Mouse (Mus musculus): Measurements from ENCODE around the gene Hk1.
A peak's percentile ranks its signal among the peaks of the same experiment; 100 is the strongest.

Hk1 gene

DNA sequence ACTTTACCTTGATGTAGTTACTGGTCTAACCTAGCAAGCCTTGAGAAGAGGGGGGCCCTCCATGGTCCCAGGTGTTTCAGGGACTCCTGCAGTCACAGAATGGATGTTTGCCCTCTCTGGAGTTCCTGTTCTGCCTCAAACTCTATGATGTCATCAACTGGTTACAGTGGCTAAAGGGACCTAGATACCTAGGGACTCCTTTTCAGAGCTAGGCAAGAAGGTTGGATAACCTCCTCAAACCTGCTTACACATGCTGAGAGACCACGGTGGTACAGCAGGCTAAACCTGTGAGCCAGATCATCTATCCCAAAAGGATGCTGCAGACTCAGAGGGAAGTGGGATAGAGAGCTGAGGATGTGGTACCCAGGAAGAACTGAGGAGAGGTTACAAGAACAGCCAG, at the start of gene Hk1:
TSS of gene Hk1 (minus strand) at position 101 of the 400 bp plus-strand sequence.
- no peak for DNase-seq

DNA sequence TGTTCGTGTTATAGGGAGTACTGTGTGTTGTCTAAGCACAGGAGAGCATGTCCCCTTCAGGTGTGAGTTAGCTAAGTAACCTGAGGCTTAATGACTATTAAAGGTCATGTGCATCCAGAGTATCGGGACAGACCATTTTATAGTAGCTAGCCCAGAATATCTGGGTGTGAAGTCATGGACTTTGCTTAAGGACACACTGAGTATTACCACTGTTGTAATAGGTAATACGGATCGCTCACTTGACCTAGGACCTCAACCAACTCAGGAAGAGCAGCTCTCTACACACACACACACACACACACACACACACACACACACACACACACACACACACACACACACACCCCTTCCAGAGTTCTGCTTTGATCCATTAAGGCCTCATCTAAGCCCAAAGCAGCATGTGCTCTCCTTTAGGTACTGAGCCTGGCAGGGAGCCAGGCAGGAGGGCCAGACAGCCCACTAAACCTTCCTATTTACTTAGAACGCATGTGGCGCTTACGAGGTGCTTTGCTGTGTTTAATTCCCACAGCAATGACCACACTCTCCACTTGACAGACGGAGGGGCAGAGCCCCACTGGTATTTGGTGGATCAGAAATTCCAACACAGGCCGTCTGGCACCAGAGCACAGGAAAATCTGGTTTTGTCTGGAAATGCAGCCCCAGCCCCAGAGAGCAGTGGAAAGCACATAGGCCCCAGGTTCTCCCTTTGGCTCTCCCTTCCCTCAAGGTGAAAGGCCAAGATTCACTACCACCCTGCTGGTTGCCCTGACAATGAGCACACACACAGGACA, 45.6 kb upstream of the Hk1 start:
- DNase-seq = no peak

DNA sequence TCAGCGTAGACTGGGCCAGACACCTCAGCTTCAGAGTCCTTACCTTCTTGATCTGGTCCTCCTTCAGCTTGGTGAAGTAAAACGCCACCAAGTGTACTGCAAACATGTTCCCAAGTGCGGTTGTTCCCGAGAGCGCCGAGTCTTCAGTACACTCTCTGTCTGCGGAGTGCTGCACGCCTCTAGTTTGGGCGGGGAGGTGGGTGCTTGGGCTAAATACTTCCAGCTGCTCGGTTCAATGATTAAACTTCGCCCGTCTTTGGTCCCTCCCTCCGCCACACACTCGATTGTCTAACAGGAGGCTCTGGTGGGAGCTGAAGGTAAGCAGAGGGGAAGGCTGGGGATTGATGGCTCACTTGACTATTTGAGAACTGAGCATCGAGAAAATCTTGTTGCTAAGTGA, 42.5 kb upstream of the Hk1 start, which contains the start of gene Hkdc1:
TSS of gene Hkdc1 (minus strand) at position 237 of the 400 bp plus-strand sequence.
- no peak for DNase-seq

DNA sequence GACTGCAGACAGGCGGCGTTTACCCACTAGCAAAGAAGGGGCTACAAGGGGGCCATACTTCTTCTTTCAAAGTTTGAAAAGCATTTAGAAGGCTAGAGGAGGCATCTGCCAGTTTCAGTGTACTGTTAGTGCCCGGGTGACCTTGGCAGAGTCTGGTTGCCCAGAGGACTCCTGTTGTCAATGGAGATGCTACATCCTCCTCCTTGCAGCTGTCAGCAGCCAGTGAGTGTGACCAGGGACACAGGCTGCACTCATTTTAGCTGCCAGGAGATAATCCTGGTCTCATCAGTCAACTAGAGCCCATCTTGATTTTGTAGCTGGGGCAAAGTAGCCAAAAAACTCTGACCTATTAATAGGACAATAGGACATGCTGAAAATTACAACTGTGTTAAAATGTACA, 41.4 kb upstream of the Hk1 start:
- DNase-seq = no peak

DNA sequence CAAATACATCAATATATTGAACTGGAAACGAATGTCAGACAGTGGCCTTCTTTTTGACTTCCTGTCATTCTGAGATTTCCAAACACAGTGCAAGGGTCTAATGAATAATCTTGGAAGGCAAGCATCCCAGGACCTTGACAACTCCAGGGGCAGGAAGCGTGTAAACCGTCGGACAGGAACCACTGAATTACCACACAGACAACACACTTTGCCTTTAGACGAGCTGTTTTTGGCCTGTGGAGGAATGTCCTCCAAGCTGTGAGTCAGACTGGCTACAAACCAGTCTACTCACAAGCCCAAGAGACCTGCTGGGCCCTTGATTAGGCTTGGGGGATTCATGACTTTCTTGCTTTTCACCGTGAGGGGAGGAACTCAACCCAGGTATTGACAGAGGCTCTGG, 40.7 kb upstream of the Hk1 start:
- DNase-seq = no peak

DNA sequence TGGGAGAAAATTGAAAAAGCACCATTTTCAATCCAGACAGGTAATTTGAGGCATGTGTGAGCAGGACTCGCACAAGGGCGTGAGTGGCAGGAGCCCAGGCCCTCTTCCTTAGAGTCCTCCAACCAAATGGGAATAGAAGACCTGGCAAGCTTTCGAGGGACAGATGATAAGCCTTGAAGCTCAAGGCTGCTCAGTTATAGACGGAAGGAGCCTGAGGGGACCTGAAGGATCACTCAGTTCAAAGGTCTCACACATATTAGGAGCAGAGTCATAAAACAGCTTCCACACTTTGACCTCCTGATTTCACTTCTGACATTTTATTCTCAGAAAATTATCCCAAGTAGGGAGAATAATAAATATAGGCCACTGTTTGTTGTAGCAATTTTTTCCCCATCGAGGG, 39.7 kb upstream of the Hk1 start:
- no peak for DNase-seq

DNA sequence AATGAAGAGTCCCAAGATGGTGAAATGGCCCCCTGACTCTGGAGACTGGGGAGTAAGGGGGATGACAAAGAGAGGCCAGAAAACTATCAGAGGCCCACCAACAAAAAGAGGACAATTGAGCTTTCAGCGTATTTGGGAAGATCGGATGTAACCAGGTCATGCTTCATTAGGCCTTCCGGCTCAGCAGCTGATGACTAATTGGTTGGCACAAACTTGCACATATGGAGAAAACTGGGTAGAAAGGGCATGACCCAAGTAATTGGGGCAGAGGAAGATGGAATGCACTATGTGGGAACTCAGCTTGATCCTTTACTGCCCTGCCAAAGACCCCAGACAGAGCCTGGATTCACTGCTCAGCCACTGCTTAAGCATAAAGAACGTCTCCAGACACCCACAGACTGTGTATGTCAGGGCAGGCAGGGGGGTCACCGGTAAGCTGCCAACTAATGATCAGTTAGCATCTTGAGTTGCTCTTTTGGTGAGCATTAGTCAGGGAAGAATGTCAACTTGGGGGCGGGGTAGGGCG, 39.2 kb upstream of the Hk1 start:
- no peak for DNase-seq

DNA sequence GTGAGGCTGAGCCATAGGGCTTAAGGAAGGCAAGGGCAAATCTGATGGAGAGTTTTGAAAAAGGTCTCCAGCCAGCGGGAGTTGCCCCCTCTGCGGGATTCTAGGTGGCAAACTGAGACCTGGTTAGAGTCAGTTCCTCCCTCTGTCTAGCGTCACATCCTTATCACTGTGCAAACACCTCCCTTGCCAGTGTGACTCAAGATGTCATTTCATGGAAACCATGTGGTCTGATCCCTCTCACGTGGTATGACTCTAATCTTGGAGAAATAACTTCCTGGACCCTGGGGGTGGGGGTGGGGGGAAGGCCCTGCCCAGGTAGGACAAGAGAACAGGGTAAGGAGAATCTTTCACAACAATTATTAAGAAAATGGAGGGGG, 33.9 kb upstream of the Hk1 start:
- DNase-seq = no peak

DNA sequence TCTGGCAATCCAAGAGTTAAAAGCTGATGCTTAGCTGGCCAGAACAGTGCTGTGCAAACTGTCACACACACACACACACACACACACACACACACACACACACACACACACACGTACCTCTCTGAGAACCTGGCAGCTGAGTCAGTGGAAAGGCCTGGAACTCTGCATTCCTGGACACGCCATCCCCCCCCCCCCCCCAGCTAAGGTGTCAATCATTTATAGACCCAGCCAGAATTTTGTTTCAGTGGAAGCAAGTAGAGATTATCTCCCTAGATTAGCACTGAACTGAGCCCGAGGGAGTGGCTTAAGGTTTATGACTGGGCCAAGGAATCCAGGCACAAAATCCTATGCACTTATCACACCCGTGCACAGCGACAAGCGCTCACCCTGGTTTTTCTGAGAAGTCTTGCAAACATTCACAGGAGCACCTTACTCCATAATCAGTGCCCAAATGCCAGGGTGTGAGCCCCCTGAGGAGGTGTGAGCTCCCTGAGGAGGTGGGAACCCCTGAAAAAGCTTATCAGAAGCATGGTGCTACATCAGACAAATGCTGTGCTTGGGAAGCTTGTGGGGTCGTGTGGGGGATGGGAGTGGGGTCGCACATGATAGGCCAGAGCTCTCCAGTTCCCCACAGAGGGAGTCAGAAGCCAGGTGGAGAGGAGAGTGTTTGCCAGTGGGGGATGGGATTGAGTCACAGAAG, 33.3 kb upstream of the Hk1 start:
- DNase-seq = no peak

DNA sequence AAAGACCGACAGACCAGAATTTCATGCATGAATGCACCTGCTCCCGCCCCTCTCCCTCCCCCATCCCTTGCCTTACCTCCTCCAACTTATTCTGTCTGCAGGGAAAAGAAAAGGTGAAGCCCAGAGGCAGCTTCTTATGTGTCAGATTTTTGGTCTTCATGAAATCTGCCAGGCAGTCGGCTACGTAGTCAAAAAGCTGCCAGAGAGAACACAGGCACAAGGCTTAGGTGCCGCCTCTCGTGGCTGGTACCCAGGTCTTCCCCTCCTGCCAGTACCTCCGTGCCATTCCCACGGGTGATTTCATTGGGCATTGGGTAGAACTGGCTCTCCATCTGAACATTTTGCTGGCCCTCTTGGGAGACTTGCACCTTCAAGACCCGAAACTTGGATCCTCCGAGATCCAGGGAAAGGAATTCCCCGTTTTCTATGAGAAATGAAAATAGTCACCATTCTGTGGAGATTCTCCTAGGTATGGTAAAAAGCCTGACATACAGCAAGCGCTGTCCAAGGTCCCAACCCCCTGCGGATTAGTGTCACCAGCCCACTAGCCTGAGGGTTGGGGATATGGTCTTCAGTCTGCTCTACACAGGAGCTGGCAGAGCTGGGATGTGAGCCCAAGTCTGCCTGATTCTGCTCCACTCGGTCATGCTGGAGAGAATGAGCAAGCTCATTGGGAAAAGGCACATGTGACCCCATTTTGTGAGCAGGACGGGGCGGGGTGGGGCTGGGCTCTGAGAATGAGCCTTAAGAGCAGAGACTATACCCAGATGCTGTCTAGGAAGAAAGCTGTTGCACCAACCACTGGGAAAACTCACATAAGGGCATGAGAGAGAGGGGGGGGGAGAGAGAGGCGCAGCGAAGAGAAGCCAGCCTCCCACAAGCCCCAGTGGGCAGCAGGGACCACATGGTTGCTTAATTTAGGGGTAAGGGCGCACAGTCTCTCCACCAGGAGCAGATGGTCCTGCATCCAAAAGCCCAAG, 32.0 kb upstream of the Hk1 start:
- DNase-seq = no peak

DNA sequence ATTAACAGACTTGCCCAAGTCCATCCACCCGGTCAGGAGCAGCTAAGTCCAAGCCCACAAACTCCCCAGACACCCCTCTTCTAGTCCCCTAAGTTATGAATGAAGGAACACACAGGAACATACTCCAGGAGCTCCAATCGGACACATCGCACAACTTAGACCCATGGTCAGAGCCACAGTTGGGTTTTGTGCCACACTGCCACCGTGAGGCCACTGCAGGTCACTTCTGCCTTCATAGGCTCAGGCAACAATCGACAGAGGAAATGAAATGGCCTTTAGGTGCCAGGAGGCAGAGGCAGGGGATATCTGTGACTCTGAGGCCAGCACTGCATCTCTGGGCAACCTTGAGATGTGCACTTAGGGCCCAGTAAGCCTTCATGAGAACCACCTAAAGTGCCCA, 31.2 kb upstream of the Hk1 start:
- DNase-seq = peak; percentile 61

DNA sequence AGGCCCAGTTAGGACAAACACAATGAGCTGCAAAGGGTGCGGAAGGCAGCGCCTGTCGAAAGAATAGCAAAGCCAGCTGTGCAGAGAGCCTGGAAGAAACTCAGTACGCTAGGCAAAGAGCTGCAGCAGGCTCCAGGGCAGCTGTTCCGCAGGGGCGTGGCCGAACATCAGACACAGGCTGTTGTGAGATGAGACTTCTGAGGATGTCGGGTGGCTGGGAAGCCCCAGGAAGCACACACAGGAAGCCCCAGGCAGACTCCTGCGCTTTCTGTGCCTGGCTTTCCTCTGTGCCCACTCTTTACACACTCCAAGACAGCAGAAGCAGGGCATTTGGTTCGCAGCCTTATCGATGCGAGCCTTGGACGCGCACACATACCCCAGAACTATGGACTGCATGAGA, 25.2 kb upstream of the Hk1 start:
- peak; percentile 9 for DNase-seq

DNA sequence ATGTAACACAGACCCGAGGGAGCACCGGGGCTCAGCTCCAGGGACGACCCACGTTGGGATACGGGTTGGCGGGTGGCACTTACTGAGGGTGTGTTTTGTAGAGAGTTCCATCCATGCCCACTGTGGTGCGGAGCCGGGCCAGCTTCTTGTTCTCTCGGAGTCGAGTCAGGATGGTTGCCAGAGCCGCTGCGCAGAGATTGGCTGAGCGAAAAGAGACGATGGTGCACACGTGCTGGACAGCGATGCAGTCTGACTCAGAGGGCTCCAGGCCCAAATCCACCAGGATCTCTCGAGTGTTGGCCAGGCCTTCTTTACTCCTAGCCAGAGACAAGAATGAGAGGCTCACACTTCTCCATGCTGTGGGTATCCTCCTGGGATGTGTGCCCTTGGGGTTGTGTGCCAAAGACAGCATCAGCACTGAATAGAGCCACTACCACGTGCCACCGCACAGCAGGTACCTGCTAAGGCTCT, 22.0 kb upstream of the Hk1 start:
- peak; percentile 35 for DNase-seq

DNA sequence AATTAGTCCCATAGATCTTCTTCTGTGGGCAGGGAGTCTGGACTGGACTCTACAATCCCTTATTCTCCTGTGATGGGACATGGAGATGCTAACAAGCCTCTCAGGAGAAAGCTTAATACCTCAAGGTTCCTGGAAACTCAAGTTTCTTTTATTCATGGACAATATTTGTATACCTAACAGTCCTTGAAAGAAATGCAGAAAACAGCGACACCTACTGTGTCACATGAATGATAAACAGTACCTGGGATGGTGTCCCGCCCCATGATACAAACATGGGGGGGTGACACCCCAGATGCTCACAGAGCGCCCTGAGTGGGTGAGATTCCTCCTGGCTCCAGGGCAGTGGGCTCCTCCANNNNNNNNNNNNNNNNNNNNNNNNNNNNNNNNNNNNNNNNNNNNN, 3.3 kb upstream of the Hk1 start:
- no peak for DNase-seq

DNA sequence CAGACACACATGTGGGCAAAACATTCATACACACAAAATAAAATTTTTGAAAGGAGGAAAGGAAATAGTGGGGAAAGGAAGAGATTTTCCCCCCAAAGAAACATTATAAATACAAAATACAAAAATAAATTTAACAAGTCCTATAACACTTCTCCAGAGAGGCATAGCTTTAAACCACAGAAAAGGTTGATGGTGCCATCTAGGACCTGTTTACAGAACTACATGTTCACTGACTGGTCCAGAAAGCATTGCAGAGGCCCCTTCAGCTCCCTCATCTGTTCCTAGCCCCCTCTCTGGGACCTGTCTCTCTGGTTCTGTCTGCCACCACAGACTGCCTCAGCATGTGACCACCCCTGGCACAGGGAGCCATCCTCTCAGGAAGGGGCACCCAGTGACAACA, 1.2 kb upstream of the Hk1 start:
- no peak for DNase-seq

DNA sequence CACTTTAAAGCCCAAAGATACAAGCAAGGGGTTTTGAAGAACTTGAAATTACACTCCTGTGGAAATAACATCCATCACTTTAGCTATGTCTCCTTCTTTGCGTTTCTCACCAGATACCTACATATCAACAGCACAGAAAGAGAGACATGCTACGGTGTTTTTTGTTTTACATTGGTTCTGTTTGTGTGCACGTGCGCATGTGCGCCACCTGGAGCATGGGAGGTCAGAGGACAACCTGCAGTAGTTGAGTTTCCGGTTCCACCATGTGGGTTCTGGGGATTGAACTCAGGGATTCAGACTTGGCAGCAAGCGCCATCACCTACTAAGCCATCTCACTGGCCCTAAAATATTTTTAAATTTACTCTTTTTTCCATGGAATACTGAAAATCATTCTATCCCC, 20.9 kb downstream of the Hk1 start:
- DNase-seq = no peak

DNA sequence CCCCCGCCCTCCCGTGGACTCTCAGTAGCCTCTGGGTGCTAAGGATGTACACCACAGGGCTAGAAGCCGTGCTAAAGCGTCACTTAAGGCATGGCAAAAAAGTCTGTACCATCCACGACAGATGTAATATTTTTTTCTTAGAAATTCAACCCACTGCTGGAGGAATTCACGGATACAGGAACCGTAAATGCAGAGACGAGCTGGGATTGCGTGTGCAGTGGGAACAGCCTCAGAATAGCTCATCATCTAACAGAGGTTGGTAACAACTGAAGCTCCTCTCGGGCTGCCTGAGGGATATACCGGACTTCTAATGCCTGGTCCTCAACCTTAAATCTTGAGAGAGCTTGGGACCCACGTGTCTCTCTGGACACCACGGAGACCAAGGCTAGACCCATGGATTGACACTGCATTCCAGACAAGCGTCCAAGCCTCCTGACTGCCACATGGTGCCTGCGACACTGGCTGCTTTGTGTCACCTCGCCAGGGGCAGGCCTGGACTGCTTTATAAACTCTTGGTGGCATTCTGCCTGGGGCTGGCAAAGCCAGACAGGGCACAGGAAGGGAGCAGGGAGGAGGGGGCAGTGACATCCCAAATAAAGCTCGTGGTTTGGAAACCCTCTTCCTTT, 23.5 kb downstream of the Hk1 start:
- peak; percentile 39 for DNase-seq

DNA sequence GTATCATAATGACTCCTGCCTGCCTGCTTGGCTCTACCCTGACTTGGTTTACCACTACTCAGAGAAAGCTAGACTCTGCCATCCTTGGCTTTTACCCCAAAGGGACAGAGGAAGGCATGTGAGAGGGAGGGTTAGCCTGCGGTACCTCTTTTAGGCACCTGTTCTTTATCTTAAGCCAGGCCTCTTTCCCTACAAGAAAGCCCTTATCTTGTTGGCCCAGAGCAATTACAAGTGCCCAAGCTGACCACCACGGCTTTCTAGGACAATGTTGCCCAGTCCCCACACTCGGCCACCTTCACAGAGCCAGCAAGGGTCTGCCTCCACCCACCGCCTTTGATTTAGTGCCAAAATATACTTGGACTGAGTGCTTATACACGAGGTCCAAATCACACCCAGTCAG, 34.6 kb downstream of the Hk1 start:
- no peak for DNase-seq

DNA sequence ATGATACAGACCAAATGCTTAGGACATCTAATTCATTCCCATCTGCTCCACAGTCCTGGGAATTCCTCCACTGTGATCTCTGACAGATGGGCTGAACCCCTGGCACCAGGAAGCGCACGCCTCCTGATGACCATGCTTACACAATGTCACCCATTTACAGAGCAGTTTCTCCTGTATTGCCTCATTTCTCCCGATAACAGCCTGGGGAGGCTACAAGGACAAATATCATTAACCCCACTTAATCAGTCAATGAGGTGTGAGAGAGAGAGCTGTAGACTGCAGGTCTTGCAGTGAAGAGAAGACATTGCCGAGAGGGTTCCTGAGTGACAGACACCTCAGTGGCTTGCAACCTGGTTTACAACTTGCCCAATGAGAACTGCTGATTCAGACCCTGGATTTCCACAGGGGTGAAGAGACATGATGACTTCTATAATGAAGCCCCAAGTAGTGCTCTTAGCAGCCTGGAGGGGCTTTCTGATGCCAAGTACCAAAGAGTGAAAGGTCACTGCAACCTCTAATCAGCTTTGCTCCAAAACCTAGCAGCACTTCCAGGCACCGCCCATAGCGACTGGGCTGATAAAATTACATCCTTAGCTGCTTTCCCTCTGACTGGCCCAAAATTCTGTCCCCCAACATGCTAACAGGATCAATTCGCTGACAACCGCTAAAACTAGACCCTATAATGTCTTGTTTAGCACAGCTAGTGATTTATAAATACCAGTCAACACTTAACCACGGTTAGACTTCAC, 35.5 kb downstream of the Hk1 start:
- DNase-seq = no peak

DNA sequence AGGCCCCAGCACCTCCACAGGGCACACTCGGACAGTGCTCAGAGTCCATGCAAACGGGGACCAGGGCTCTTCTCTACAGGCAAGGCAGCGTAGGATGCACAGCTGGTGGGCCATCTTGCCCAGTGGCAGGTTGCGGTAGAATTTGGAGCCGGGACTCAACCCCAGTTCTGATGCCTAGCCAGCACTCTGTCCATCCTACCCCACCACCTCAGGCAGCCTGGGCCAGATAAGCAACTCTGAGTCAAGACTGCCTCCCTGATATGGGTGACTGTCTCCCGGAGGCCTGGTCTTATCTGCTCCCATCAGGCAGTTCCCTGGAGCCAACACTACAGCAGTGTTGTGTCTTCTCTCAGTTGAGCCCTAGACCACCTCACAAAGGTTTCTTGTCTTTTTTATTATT, 37.2 kb downstream of the Hk1 start:
- no peak for DNase-seq

DNA sequence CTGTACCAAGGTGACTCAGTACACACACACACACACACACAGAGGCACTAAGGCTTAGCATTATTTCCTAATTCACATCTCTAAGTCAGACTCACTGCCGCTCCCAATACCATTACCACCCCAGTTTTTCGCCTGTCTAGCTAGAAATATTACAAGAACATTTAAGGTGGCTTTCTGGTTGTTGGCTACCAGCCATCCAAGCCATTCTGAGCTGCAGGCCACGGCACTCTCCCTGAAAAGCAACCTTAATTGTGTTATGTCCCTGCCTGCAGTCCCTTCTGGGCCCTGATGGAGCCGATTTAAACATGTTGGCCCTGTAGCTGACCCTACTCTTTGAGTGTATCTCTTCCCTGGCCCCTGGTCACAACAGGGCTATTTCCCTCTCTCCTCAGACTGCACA, 37.8 kb downstream of the Hk1 start:
- no peak for DNase-seq

DNA sequence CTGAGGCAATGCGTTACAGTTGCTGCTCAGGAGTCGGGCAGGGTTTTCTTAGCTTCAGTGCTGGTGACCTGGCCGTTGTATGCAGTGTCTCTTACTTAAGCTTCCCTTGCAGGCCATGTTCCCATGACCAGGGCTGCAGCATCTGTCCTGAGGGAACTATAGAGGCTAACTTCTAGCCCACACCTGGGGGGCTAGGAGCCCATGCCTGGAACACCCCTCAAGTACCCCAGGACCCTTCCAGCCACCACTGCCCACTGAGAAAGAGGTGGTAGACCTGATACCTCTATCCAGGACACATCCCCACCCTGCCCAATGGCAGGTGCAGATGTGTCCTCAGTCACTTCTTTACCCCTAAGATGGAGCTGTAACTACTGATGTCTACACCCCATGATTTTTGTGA, 38.7 kb downstream of the Hk1 start:
- no peak for DNase-seq
